Mouse (Mus musculus) G1E-ER4 (cell line): ENCODE results near the gene Prkcz. TPM values are rescaled to one million over a fixed set of nuclear protein-coding genes. Genes with fewer than 3 reads are reported as not detected.

Source experiments
- GATA1 ChIP-seq: IDR thresholded peaks from one replicate; pipeline ENCODE4 v1.8.0; 2012; ENCODE audit warnings: low read length, inconsistent platforms
- polyA plus RNA-seq: library from polyadenylated mRNA; stranded (reverse); fragments of >175 nt; gene quantifications from 2 replicates; pipeline ENCODE4 v1.2.3, GENCODE M21; 2012

The Prkcz gene
- polyA plus RNA-seq, 1 experiment = not detected

GRCm38 (mm10) chr4:155370737-155371715 is 9.9 kb upstream of the Prkcz start:
- TF ChIP-seq GATA1 = no peak

- no peak for TF ChIP-seq GATA1
Measured at GRCm38 (mm10) chr4:155368684-155369083, 7.5 kb upstream of the Prkcz start.

- no peak for TF ChIP-seq GATA1
Measured at GRCm38 (mm10) chr4:155367739-155368138, 6.6 kb upstream of the Prkcz start.

- TF ChIP-seq GATA1 = no peak
Measured at GRCm38 (mm10) chr4:155366784-155367183, 5.6 kb upstream of the Prkcz start.

GRCm38 (mm10) chr4:155362443-155362842 is 1.3 kb upstream of the Prkcz start:
- no peak for TF ChIP-seq GATA1

GRCm38 (mm10) chr4:155360856-155361255 is 305 bp downstream of the Prkcz start:
- TF ChIP-seq GATA1 = no peak

- TF ChIP-seq GATA1 = no peak
Measured at GRCm38 (mm10) chr4:155359560-155360464, 1.3 kb downstream of the Prkcz start.

GRCm38 (mm10) chr4:155357601-155358000 is 3.6 kb downstream of the Prkcz start:
- TF ChIP-seq GATA1 = no peak

GRCm38 (mm10) chr4:155356354-155356753 is 4.8 kb downstream of the Prkcz start:
- TF ChIP-seq GATA1 = no peak

- TF ChIP-seq GATA1 = no peak
Measured at GRCm38 (mm10) chr4:155354546-155354945, 6.6 kb downstream of the Prkcz start.

- TF ChIP-seq GATA1 = no peak
Measured at GRCm38 (mm10) chr4:155354035-155354434, 7.1 kb downstream of the Prkcz start.

- TF ChIP-seq GATA1 = no peak
Measured at GRCm38 (mm10) chr4:155352581-155352980, 8.6 kb downstream of the Prkcz start.

- no peak for TF ChIP-seq GATA1
Measured at GRCm38 (mm10) chr4:155346350-155346749, 14.8 kb downstream of the Prkcz start.

- no peak for TF ChIP-seq GATA1
Measured at GRCm38 (mm10) chr4:155345608-155345953, 15.6 kb downstream of the Prkcz start.

GRCm38 (mm10) chr4:155344716-155345607 is 16.2 kb downstream of the Prkcz start:
- TF ChIP-seq GATA1 = no peak

GRCm38 (mm10) chr4:155344299-155344600 is 16.9 kb downstream of the Prkcz start:
- TF ChIP-seq GATA1 = no peak
